Mouse (Mus musculus) lung, embryonic 14.5 days (tissue): ENCODE results near the gene Hist1h2bc. TPM values are rescaled to one million over a fixed set of nuclear protein-coding genes. Genes with fewer than 3 reads are reported as not detected.

ENCODE experiments used
- ATAC-seq: fragments of 200-750 bp; cut with Nextera tagmentation; 2 replicates; pipeline ENCODE4 v1.8.0; 2017; ENCODE audit warnings: mild to moderate bottlenecking, moderate TSS enrichment, moderate library complexity; ENCODE audit not compliant: insufficient read depth
- DNase-seq: peaks from one replicate; pipeline ENCODE4 v3.0.0-alpha.2; 2015
- H3K27ac ChIP-seq: fragments of 300-500 bp; sonication (generic); 2 replicates; pipeline ENCODE4 v1.5.1; 2014; ENCODE audit warnings: low read depth, mild to moderate bottlenecking, moderate library complexity
- H3K27me3 ChIP-seq: fragments of 300-500 bp; sonication (generic); 2 replicates; pipeline ENCODE4 v1.6.1; 2014; ENCODE audit warnings: low read length, control low read depth; ENCODE audit not compliant: insufficient read depth
- H3K36me3 ChIP-seq: fragments of 300-500 bp; sonication (generic); 2 replicates; pipeline ENCODE4 v1.6.1; 2014; ENCODE audit warnings: control low read depth; ENCODE audit not compliant: insufficient read depth
- H3K4me1 ChIP-seq: fragments of 300-500 bp; sonication (generic); 2 replicates; pipeline ENCODE4 v1.6.1; 2014; ENCODE audit warnings: antibody characterized with exemption, control low read depth; ENCODE audit not compliant: insufficient read depth
- H3K4me2 ChIP-seq: fragments of 300-500 bp; sonication (generic); 2 replicates; pipeline ENCODE4 v1.6.1; 2014; ENCODE audit warnings: mild to moderate bottlenecking
- H3K4me3 ChIP-seq: fragments of 300-500 bp; sonication (generic); 2 replicates; pipeline ENCODE4 v1.5.1; 2014; ENCODE audit warnings: low read depth, low read length
- H3K9ac ChIP-seq: fragments of 300-500 bp; sonication (generic); 2 replicates; pipeline ENCODE4 v1.6.1; 2014
- H3K9me3 ChIP-seq: fragments of 300-500 bp; sonication (generic); 2 replicates; pipeline ENCODE4 v1.6.1; 2016; ENCODE audit warnings: low read depth, low read length, control low read depth
- CTCF ChIP-seq: IDR thresholded peaks from 2 replicates; pipeline ENCODE4 v1.5.1; 2016; ENCODE audit warnings: antibody characterized with exemption, low read depth
- WGBS: fragments of 180-500 bp; shearing (Covaris S2); extraction: QIAGEN DNeasy Blood & Tissue Kit; methylation state at CpG from one replicate; pipeline ENCODE4 v1.1.7; 2014; 5-methylcytosine and 5-hydroxymethylcytosine counted together
- polyA plus RNA-seq: library from polyadenylated mRNA; unstranded; fragments of >200 nt; fragmentation: Nextera tagmentation; extraction: Ambion mirVana; gene quantifications from 2 replicates; pipeline ENCODE4 v1.2.1, GENCODE M21; 2014

Gene Hist1h2bc
- polyA plus RNA-seq, 1 experiment from 2014 or later, result 52.9 TPM

- Histone ChIP-seq H3K36me3 (no peaks in the 10 kb centered on the region), H3K27me3 (no peaks in the 10 kb centered on the region), H3K4me2 (no peak overlapping the region), H3K9ac (no peak overlapping the region), H3K27ac (no peak overlapping the region), H3K4me1 (0 out of 2 replicates have a peak, but pooled peaks cover 4% of the 10 kb centered on the region), H3K9me3 (no peaks in the 10 kb centered on the region), H3K4me3 (no peak overlapping the region)
- ATAC-seq, result no peak
- TF ChIP-seq CTCF, result no peak
- WGBS, result 83% methylated on average over 1 of the region's 1 CpGs
- DNase-seq, result no peak
Observed at GRCm38 (mm10) chr13:23725213-23725612, 41.2 kb downstream of the Hist1h2bc start.

- 85% methylated on average over 18 of the region's 18 CpGs for WGBS
- H3K36me3 ChIP-seq, result no peaks in the 10 kb centered on the region
- DNase-seq (no peak), ATAC-seq (no peak)
- no peak overlapping the region for H3K4me3 ChIP-seq
- no peak overlapping the region for H3K4me2 ChIP-seq
- TF ChIP-seq CTCF, result no peak
- no peaks in the 10 kb centered on the region for H3K9me3 ChIP-seq
- H3K9ac ChIP-seq, result no peak overlapping the region
- no peaks in the 10 kb centered on the region for H3K27me3 ChIP-seq
- 0 out of 2 replicates have a peak, but pooled peaks cover 4% of the 10 kb centered on the region for H3K4me1 ChIP-seq
- no peak overlapping the region for H3K27ac ChIP-seq
Observed at GRCm38 (mm10) chr13:23728472-23729191, 44.6 kb downstream of the Hist1h2bc start.

- WGBS, result 93% methylated on average over 9 of the region's 9 CpGs
- TF ChIP-seq CTCF, result no peak
- no peak for ATAC-seq
Observed at GRCm38 (mm10) chr13:23729192-23729525, 45.2 kb downstream of the Hist1h2bc start.

DNA sequence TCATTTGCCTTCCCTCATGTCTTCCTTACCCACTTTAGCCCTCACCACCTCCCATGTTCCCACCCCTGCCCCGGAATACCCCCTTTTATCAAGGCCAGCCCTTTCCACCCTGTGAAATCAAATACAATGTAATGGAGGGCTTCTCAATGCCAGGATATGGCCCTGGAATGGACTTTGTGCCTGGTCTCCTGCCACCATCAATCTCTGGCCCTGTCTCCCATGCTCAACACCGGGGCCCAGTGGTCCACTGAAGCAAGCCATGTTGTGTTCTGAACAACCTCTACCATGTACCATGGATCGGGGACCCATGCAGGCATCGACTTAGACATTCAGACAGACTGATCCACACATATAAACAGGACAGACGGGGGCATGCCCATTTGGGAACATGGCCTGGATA lies 45.7 kb downstream of the Hist1h2bc start:
- Histone ChIP-seq H3K4me3 (no peak overlapping the region), H3K4me1 (no peaks in the 10 kb centered on the region), H3K9me3 (no peaks in the 10 kb centered on the region), H3K36me3 (no peaks in the 10 kb centered on the region), H3K4me2 (no peak overlapping the region), H3K9ac (no peak overlapping the region), H3K27ac (no peak overlapping the region), H3K27me3 (no peaks in the 10 kb centered on the region)
- no peak for TF ChIP-seq CTCF
- DNase-seq (no peak), ATAC-seq (no peak)
- whole genome bisulfite sequencing, result 88% methylated on average over 5 of the region's 5 CpGs

More at GRCm38 (mm10) chr13:23729192-23729525, 45.2 kb downstream of the Hist1h2bc start:
- no peak overlapping the region for H3K4me2 ChIP-seq
- H3K4me3 ChIP-seq, result no peak overlapping the region
- H3K9ac ChIP-seq, result no peak overlapping the region
- no peak for DNase-seq
- no peaks in the 10 kb centered on the region for H3K36me3 ChIP-seq
- H3K27ac ChIP-seq, result no peak overlapping the region
- no peaks in the 10 kb centered on the region for H3K27me3 ChIP-seq
- H3K9me3 ChIP-seq, result no peaks in the 10 kb centered on the region
- H3K4me1 ChIP-seq, result 0 out of 2 replicates have a peak, but pooled peaks cover under 1% of the 10 kb centered on the region

DNA sequence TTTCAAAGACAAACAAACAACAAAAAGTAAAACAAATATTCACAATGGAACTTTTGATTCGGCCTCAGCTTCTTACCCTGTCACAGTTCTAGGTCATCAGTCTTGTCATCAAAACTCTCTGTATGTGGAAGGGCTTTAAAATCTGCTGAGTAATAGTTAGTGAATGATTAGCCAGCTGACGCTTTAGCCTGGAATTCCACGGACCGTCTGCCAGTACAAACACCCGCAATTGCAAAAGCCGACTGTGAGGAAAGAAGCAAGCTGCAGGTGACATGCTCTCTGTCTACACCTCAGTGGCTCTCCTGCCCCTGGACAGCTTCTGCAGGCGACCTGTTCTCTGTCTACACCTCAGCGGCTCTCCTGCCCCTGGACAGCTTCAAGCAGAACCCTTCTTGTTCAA lies 46.5 kb downstream of the Hist1h2bc start:
- ATAC-seq, result no peak
- Histone ChIP-seq H3K27ac (no peak overlapping the region), H3K4me3 (no peak overlapping the region), H3K4me2 (no peak overlapping the region), H3K9me3 (no peaks in the 10 kb centered on the region), H3K9ac (no peak overlapping the region), H3K4me1 (no peaks in the 10 kb centered on the region), H3K27me3 (no peaks in the 10 kb centered on the region), H3K36me3 (no peaks in the 10 kb centered on the region)
- peak; percentile 64 for DNase-seq
- WGBS, result 20% methylated on average over 8 of the region's 8 CpGs
- no peak for TF ChIP-seq CTCF

DNA sequence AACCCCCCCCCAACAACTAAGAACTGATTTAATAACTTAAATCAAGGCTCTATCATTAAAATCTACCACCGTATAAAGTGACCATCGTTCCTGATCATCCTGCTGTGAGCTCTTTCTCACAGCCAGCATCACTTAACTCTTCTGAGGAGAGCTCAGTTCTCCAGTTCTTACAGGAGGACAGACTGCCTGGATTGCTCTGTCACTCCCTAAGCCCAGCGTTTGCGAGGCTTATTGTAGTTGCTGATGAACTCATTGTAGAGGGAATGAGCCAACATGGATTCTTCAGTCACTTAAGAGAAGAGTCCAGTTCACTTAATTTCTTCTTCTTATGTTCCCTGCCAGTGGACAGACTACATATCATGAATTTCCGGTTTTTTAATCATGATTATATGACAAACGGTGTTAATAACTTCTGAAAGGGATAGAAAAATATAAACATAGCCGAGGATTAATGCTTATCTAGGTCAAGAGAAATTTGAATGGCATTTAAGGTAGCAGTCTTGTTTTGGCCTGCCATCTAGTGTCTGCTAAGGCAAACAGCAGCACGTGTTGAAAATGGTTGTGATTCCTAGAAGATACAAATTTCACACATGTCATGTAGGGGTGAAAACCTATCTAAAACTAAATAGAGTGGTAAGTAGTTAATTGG lies 48.3 kb downstream of the Hist1h2bc start:
- no peak overlapping the region for H3K4me2 ChIP-seq
- ATAC-seq (peak; percentile 47; the same call in 1 of the 2 replicates), DNase-seq (peak; percentile 80)
- H3K9ac ChIP-seq, result no peak overlapping the region
- H3K36me3 ChIP-seq, result no peaks in the 10 kb centered on the region
- WGBS, result 21% methylated on average over 8 of the region's 8 CpGs
- no peaks in the 10 kb centered on the region for H3K9me3 ChIP-seq
- H3K4me1 ChIP-seq, result no peaks in the 10 kb centered on the region
- H3K4me3 ChIP-seq, result no peak overlapping the region
- no peaks in the 10 kb centered on the region for H3K27me3 ChIP-seq
- peak; percentile 84 for TF ChIP-seq CTCF
- no peak overlapping the region for H3K27ac ChIP-seq

- no peak overlapping the region for H3K4me2 ChIP-seq
- no peaks in the 10 kb centered on the region for H3K27me3 ChIP-seq
- no peak overlapping the region for H3K9ac ChIP-seq
- peak overlapping the region; percentile 100; the same call in 1 of the 2 replicates for H3K27ac ChIP-seq
- no peak for TF ChIP-seq CTCF
- DNase-seq, result peak; percentile 11
- WGBS, result 89% methylated on average over 5 of the region's 5 CpGs
- no peaks in the 10 kb centered on the region for H3K9me3 ChIP-seq
- no peak for ATAC-seq
- no peaks in the 10 kb centered on the region for H3K36me3 ChIP-seq
- H3K4me3 ChIP-seq, result no peak overlapping the region
- H3K4me1 ChIP-seq, result 0 out of 2 replicates have a peak, but pooled peaks cover 5% of the 10 kb centered on the region
Observed at GRCm38 (mm10) chr13:23737091-23737490, 53.1 kb downstream of the Hist1h2bc start.
